Mouse (Mus musculus): ENCODE data around the gene Echs1. TPM values are rescaled to one million over a fixed set of nuclear protein-coding genes. Genes with fewer than 3 reads are reported as not detected.

Echs1 gene
- polyA plus RNA-seq, 1 experiment from 2014 or later, result 153 TPM

- ATAC-seq, result no peak
- TF ChIP-seq CTCF (IDR thresholded peaks at IDR 0.05; ENCODE audit: low read depth), result no peak
- WGBS, result 77% methylated on average over 2 of the region's 2 CpGs
- no peak overlapping the region for H3K9ac ChIP-seq (ENCODE audit: low read depth, low read length)
- no peaks in the 10 kb centered on the region for H3K9me3 ChIP-seq (ENCODE audit: control insufficient read depth)
- no peak overlapping the region for H3K4me2 ChIP-seq (replicated peaks; ENCODE audit: low read depth)
- no peaks in the 10 kb centered on the region for H3K4me1 ChIP-seq (replicated peaks; ENCODE audit: control insufficient read depth, insufficient read depth, low read length)
- H3K27me3 ChIP-seq (replicated peaks; ENCODE audit: control insufficient read depth, insufficient read depth, low read length), result no peaks in the 10 kb centered on the region
- no peak overlapping the region for H3K27ac ChIP-seq (ENCODE audit: low read depth, low read length)
- H3K36me3 ChIP-seq (ENCODE audit: control insufficient read depth, insufficient read depth), result peaks cover 16% of the 10 kb centered on the region
- H3K4me3 ChIP-seq (ENCODE audit: low read depth, low read length), result no peak overlapping the region
These were observed 11.6 kb upstream of the Echs1 start for GRCm38 (mm10) chr7:140127911-140128310.

- no peak for TF ChIP-seq CTCF (IDR thresholded peaks at IDR 0.05; ENCODE audit: low read depth)
- ATAC-seq, result no peak
- 66% methylated on average over 3 of the region's 3 CpGs for WGBS
- H3K36me3 ChIP-seq (ENCODE audit: control insufficient read depth, insufficient read depth), result peaks cover 16% of the 10 kb centered on the region
- no peak overlapping the region for H3K9ac ChIP-seq (ENCODE audit: low read depth, low read length)
- peak overlapping the region; percentile 54 for H3K4me2 ChIP-seq (replicated peaks; ENCODE audit: low read depth)
- no peak overlapping the region for H3K4me3 ChIP-seq (ENCODE audit: low read depth, low read length)
- no peak overlapping the region; the same call in 1 of the 2 replicates for H3K27ac ChIP-seq (ENCODE audit: low read depth, low read length)
- no peaks in the 10 kb centered on the region for H3K27me3 ChIP-seq (replicated peaks; ENCODE audit: control insufficient read depth, insufficient read depth, low read length)
- no peaks in the 10 kb centered on the region for H3K9me3 ChIP-seq (ENCODE audit: control insufficient read depth)
- H3K4me1 ChIP-seq (replicated peaks; ENCODE audit: control insufficient read depth, insufficient read depth, low read length), result no peaks in the 10 kb centered on the region
These were observed 10.7 kb upstream of the Echs1 start for GRCm38 (mm10) chr7:140126934-140127333.

GRCm38 (mm10) chr7:140126022-140126350, 9.7 kb upstream of the Echs1 start:
- Histone ChIP-seq H3K27me3 (replicated peaks; ENCODE audit: control insufficient read depth, insufficient read depth, low read length) (no peaks in the 10 kb centered on the region), H3K27ac (ENCODE audit: low read depth, low read length) (peak overlapping the region; percentile 50; the same call in 1 of the 2 replicates), H3K36me3 (ENCODE audit: control insufficient read depth, insufficient read depth) (peaks cover 16% of the 10 kb centered on the region), H3K4me1 (replicated peaks; ENCODE audit: control insufficient read depth, insufficient read depth, low read length) (no peaks in the 10 kb centered on the region), H3K9ac (ENCODE audit: low read depth, low read length) (peak overlapping the region; percentile 87), H3K9me3 (ENCODE audit: control insufficient read depth) (no peaks in the 10 kb centered on the region), H3K4me3 (ENCODE audit: low read depth, low read length) (peak overlapping the region; percentile 89), H3K4me2 (replicated peaks; ENCODE audit: low read depth) (peak overlapping the region; percentile 90)
- peak; percentile 3; the same call in 1 of the 2 replicates for ATAC-seq
- TF ChIP-seq CTCF (IDR thresholded peaks at IDR 0.05; ENCODE audit: low read depth), result no peak
- 3% methylated on average over 5 of the region's 5 CpGs for WGBS

GRCm38 (mm10) chr7:140125278-140126021, 9.2 kb upstream of the Echs1 start:
- peak overlapping the region; percentile 89 for H3K4me3 ChIP-seq (ENCODE audit: low read depth, low read length)
- WGBS, result under 1% methylated on average over 39 of the region's 40 CpGs
- no peak for TF ChIP-seq CTCF (IDR thresholded peaks at IDR 0.05; ENCODE audit: low read depth)
- H3K27ac ChIP-seq (ENCODE audit: low read depth, low read length), result peak overlapping the region; percentile 50; the same call in 1 of the 2 replicates
- peaks cover 14% of the 10 kb centered on the region for H3K36me3 ChIP-seq (ENCODE audit: control insufficient read depth, insufficient read depth)
- H3K9ac ChIP-seq (ENCODE audit: low read depth, low read length), result peak overlapping the region; percentile 87
- ATAC-seq, result peak; percentile 90
- no peaks in the 10 kb centered on the region for H3K9me3 ChIP-seq (ENCODE audit: control insufficient read depth)
- H3K27me3 ChIP-seq (replicated peaks; ENCODE audit: control insufficient read depth, insufficient read depth, low read length), result no peaks in the 10 kb centered on the region
- H3K4me2 ChIP-seq (replicated peaks; ENCODE audit: low read depth), result peak overlapping the region; percentile 90
- no peaks in the 10 kb centered on the region for H3K4me1 ChIP-seq (replicated peaks; ENCODE audit: control insufficient read depth, insufficient read depth, low read length)

- H3K9ac ChIP-seq (ENCODE audit: low read depth, low read length), result no peak overlapping the region
- no peak for TF ChIP-seq CTCF (IDR thresholded peaks at IDR 0.05; ENCODE audit: low read depth)
- WGBS, result 98% methylated on average over 1 of the region's 1 CpGs
- ATAC-seq, result no peak
- H3K4me3 ChIP-seq (ENCODE audit: low read depth, low read length), result no peak overlapping the region
- H3K27ac ChIP-seq (ENCODE audit: low read depth, low read length), result no peak overlapping the region
- H3K36me3 ChIP-seq (ENCODE audit: control insufficient read depth, insufficient read depth), result peaks cover 4% of the 10 kb centered on the region; the same call in 1 of the 2 replicates
- H3K9me3 ChIP-seq (ENCODE audit: control insufficient read depth), result no peaks in the 10 kb centered on the region
- H3K27me3 ChIP-seq (replicated peaks; ENCODE audit: control insufficient read depth, insufficient read depth, low read length), result no peaks in the 10 kb centered on the region
- no peak overlapping the region for H3K4me2 ChIP-seq (replicated peaks; ENCODE audit: low read depth)
- H3K4me1 ChIP-seq (replicated peaks; ENCODE audit: control insufficient read depth, insufficient read depth, low read length), result no peaks in the 10 kb centered on the region
These were observed 8.1 kb upstream of the Echs1 start for GRCm38 (mm10) chr7:140124382-140124781.

- Histone ChIP-seq H3K27ac (ENCODE audit: low read depth, low read length) (peak overlapping the region; percentile 60; the same call in 1 of the 2 replicates), H3K4me1 (replicated peaks; ENCODE audit: control insufficient read depth, insufficient read depth, low read length) (no peaks in the 10 kb centered on the region), H3K9ac (ENCODE audit: low read depth, low read length) (no peak overlapping the region), H3K4me3 (ENCODE audit: low read depth, low read length) (no peak overlapping the region), H3K36me3 (ENCODE audit: control insufficient read depth, insufficient read depth) (no peaks in the 10 kb centered on the region), H3K4me2 (replicated peaks; ENCODE audit: low read depth) (peak overlapping the region; percentile 18), H3K9me3 (ENCODE audit: control insufficient read depth) (no peaks in the 10 kb centered on the region), H3K27me3 (replicated peaks; ENCODE audit: control insufficient read depth, insufficient read depth, low read length) (no peaks in the 10 kb centered on the region)
- WGBS, result 19% methylated on average over 4 of the region's 4 CpGs
- ATAC-seq, result peak; percentile 34
- no peak for TF ChIP-seq CTCF (IDR thresholded peaks at IDR 0.05; ENCODE audit: low read depth)
These were observed 6.5 kb upstream of the Echs1 start for GRCm38 (mm10) chr7:140122765-140123164.

Data from intestine, postnatal 0 days (tissue).